Mouse (Mus musculus): ENCODE data around the gene Ccdc92b. TPM values are rescaled to one million over a fixed set of nuclear protein-coding genes. Genes with fewer than 3 reads are reported as not detected.
"Not testable (repeated sequence)": the region's sequence is repeated elsewhere in the genome, so short reads cannot be mapped to it uniquely, and the experiment has no call there.

Ccdc92b gene
- polyA plus RNA-seq (2012; rRNA removed): 0.72 and 0.99 TPM in 2 replicates

GRCm38 (mm10) chr11:74619201-74619955 lies at the start of gene Ccdc92b:
Gene Ccdc92b (plus strand): TSS chr11:74619605.
- DNase-seq (ENCODE audit: low read depth): no peak

DNA sequence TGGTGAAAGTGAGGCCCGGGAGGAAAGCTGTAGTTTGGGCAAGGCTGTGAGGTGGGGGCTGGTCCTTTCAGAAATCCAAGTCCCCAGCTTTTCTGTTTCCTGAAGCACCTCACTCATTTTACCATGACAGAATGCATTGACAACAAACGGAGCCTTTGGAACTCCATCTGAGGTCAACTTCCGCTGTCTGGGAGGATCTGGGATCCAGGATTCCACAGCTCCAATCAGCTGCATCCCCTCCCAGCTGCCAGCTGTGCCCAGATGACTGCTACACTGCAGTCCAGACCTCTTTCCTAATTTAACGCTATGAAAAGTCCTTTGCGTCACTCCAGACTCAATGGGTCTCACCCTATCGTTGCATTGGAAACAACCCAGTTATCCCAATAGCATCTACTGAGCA lies 49.7 kb upstream of the Ccdc92b start:
- no peak for DNase-seq (ENCODE audit: low read depth)

- DNase-seq (ENCODE audit: low read depth): no peak
These were observed 46.8 kb upstream of the Ccdc92b start for GRCm38 (mm10) chr11:74572459-74573061.

GRCm38 (mm10) chr11:74574768-74575434 lies 44.5 kb upstream of the Ccdc92b start:
- DNase-seq (ENCODE audit: low read depth): no peak

DNA sequence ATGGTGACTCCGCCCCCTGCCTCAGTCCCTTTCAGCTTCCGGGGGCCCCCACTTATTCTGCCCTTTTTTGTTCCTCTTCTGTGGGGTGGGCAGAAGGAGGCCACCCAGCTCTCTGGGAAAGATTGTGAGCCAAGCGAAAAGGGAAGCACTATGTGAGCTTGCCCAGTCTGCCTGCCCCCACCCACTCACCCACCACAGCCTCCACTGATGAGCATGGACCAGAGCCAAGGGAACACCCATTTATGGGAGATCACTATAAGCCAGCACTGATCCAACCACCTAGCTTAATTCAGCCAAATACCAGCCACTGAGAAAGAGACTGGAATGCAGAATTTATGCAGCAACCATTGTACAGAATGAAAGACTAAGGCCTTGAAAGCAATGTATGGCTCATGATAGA lies 43.5 kb upstream of the Ccdc92b start:
- DNase-seq (ENCODE audit: low read depth): no peak

DNA sequence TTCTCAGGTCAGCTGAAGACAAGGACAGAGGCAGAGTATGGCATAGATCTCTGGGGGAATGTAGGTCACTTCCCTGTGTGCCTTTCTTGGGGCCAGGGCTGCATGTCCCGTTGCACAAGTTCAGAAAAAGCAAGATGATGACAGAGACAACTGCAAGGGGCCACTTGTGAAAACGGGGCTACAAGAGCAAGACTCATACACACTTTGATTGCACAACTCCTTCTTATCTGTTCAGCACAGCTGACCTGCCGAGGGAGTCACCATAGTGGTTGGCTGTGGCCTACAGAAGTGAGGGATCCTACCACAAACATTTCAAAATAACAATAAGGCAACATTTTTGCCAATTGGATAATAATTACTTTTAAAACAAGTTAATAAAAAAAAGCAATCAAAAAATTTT lies 42.3 kb upstream of the Ccdc92b start:
- DNase-seq (ENCODE audit: low read depth): no peak

DNA sequence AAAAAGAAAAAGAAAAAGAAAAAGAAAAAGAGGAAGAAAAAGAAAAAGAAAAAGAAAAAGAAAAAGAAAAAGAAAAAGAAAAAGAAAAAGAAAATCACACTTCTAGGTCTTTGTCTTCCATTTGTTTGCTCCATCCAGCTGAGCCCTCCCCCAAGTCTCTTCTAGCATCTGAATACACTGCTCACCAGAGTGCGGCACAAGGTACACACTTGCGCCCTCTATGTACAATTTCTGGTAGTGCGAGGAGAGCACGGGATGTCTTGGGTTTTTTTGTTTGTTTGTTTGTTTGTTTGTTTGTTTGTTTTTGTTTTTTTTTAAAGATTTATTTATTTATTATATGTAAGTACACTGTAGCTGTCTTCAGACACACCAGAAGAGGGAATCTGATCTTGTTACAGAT lies 38.1 kb upstream of the Ccdc92b start:
- DNase-seq (ENCODE audit: low read depth): not testable (repeated sequence)

GRCm38 (mm10) chr11:74582464-74582863 lies 36.9 kb upstream of the Ccdc92b start:
- no peak for DNase-seq (ENCODE audit: low read depth)

GRCm38 (mm10) chr11:74583824-74584349 lies 35.5 kb upstream of the Ccdc92b start:
- DNase-seq (ENCODE audit: low read depth): no peak

DNA sequence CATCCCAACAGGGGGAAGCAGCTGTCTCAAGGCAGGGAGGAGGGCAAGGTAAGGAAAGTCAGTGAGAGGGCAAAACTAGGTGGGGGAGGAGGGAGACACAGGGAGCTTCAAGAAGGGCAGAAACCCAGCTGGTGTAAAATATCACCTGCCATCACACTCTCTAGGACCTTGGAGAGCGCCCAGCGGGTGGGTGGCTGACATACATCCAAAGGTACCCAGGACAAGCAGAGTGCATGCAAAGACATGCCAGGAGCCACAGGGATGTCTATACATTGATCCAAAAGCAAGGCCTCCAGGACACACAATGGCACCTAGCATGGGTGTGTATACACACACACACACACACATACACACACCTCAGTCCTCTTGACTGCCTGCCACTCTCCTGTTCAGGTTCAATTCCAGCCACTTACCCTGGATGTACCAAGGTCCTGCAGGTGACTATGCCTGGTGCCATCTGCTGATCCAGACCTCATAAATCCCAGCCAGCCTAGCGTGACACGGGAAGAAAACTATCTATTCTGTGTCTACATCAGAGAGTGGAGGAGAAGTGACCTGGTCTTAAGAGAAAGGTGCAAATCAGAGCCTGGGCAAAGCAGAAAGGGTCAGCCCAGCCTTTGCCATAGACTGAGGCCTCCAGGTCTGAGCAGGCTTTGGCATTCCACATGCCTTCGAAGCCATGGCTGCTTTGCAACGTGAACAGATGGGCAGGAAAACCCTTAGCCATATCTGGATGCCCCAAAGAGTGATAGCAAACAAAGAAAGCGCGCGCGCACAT lies 34.3 kb upstream of the Ccdc92b start:
- DNase-seq (ENCODE audit: low read depth): no peak

GRCm38 (mm10) chr11:74586401-74586800 lies 33.0 kb upstream of the Ccdc92b start:
- DNase-seq (ENCODE audit: low read depth): no peak

DNA sequence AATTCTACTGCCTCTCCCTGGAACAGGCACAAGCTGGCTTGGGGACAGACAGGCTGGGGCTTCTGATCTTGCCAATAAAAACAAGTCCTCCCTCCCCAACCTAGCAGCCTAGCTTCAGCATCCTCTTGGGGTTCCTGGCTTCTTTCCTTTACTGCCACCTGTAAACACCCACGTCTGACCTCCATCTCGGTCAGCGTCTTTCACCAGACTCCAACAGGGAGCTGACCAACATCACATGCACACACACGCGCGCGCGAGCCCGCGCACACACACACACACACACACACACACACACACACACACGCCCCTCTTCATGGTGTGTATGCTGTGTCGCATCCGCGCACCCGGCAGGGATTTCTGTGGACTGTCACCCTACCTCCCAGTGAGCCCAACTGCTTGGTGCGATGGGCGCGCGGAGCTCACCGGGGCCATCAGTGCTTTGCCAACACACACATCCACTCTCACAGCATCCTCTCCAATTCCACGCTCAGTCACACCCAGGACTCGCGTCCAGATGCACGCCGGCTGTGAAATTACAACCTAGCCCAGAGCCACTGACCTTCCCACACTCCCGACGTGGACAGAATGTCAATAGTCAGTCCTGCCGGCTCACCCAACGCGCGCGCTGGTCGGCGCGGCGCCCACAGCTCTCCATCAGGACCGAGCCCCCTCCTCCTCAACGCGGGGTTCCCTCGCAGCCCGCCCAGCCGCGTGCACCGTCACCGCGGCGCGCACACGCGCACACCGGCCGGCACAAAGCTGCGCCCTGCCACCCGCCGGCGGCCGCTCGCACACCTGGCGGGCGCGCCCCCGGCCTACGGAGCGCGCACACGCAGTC lies 29.8 kb upstream of the Ccdc92b start:
- DNase-seq (ENCODE audit: low read depth): no peak

GRCm38 (mm10) chr11:74590239-74590596 lies 29.2 kb upstream of the Ccdc92b start:
- DNase-seq (ENCODE audit: low read depth): no peak

GRCm38 (mm10) chr11:74590691-74591090 lies 28.7 kb upstream of the Ccdc92b start:
- DNase-seq (ENCODE audit: low read depth): no peak

- no peak for DNase-seq (ENCODE audit: low read depth)
These were observed 27.2 kb upstream of the Ccdc92b start for GRCm38 (mm10) chr11:74592246-74592645.

DNA sequence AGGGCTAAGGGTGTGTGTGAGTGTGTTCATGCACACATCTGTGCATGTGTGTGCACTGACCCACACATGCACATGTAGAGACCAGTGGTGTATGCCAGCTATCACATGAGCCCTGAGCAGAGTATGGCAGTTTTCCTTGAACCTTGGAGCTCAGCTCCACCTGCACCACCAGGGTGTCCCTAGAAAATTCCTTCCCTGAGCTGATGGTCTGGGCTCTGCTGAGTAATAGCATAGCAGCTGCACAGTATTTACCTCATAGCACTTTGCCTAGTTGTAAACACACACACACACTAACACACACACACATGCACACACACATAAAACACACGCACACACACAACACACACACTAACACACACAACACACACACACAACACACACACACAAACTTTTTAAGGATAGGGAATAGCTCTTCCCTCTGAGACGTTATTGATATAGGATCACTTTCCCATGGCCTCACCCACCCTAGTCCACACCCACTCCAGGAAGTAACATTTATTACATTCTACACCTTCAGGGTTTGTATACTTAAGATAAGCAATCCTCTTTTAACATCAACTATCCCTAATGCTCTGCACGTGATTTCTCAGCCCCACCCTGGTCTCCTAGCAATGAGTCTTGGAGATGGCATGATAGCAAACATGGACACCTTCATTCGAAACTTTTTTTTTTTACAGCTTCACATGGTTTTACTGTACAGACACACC lies 22.0 kb upstream of the Ccdc92b start:
- DNase-seq (ENCODE audit: low read depth): no peak

DNA sequence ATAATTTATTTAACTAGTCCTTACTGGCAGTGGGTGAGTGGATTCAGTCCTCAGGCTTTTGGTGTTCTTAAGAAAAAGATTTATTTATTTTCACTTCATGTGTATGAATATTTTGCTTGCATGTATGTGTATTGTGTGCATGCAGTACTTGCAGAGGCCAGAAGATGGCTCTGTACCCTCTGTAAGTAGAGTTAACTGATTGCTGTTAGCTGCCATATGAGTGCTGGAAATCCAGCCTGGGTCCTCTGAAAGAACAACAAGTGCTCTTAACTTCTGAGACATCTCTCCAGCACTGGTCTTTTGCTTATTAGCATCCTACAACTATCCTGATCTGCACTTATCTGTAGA lies 21.4 kb upstream of the Ccdc92b start:
- no peak for DNase-seq (ENCODE audit: low read depth)

DNA sequence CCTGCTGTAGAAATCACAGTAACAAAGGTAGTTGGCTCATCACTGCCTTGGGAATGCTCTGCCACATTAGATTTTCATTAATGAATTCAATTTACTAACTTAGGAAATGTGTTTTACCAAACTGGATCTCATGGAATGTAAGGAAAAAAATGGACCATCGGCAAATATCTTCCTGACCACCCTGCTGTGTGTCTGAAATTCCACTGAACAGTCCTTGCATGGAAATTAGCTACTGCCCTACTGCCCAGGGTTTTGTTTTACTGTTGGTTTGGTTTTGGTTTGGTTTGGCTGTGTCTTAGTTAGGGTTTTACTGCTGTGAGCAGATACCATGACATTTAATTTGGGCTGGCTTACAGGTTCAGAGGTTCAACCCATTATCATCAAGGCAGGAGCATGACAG lies 17.1 kb upstream of the Ccdc92b start:
- DNase-seq (ENCODE audit: low read depth): no peak

DNA sequence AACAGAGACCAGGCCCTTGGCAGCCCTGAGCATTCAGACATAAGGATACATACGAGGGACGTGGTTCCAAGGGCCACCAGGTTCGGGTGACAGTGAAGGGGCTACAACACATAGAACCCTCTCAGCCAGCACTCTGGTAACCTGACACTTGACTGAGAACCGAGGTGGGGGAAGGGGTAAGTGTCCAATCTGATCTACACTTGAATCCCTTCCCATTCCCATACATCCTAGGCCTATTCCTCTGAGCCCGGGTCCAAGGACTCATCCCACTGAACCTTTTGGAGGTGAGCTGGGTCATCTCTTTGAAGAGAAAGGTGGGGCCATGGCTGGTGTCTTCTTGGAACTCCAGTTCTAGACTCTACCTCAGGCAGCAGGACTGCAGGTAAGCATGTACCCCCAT lies 9.3 kb upstream of the Ccdc92b start:
- no peak for DNase-seq (ENCODE audit: low read depth)

GRCm38 (mm10) chr11:74610545-74611176 lies 8.7 kb upstream of the Ccdc92b start, which contains the start of gene Rap1gap2:
Gene Rap1gap2 (minus strand): TSS chr11:74610915.
- no peak for DNase-seq (ENCODE audit: low read depth)
